Comparison of ENCODE assay signal across 9 mouse cellular contexts in genomic region chr6:90945560-90946230, GRCm38 (mm10). TPM values are rescaled to one million over a fixed set of nuclear protein-coding genes. Genes with fewer than 3 reads are reported as not detected.
DNase-seq lines count a peak whose midpoint lies in the region; ATAC-seq and TF ChIP-seq lines count a peak whose summit lies in the region.
"Had no signal": no experiment of that assay in that cellular context is flagged by ENCODE, and none has a peak within 500 bp of the region (broad histone marks: within the 10 kb centered on the region; RNA-seq: fewer than 3 reads in every experiment).

No protein-coding gene starts in this region.

- H3K36me3 ChIP-seq in MEL (ENCODE audit: control insufficient read depth in 1 of 2, insufficient read depth in 2 of 2, low read length in 2 of 2), result no peaks in the 10 kb centered on the region
- H3K36me3 ChIP-seq in intestine, embryonic 14.5 days (ENCODE audit: control insufficient read depth, insufficient read depth, low read length), result no peaks in the 10 kb centered on the region
- H3K36me3 ChIP-seq: hindbrain, embryonic 15.5 days had no signal

- DNase-seq in cerebellum, adult 9-10 months, result no peak
- peak; percentile 9 for DNase-seq in MEL (ENCODE audit: low read depth, low spot score)
- peak; percentile 67 for DNase-seq in intestine, embryonic 14.5 days (ENCODE audit: low spot score)
- DNase-seq in left cerebral cortex, postnatal 25 days (ENCODE audit: low spot score in 2 of 2), result peak; percentile 68 to 92
- peak; percentile 61 for DNase-seq in telencephalon, adult 2 months (ENCODE audit: low read depth, low spot score)
- DNase-seq in embryo, embryonic 11 days, result no peak

- H3K4me2 ChIP-seq in intestine, embryonic 14.5 days (ENCODE audit: low read length), result no peak overlapping the region
- H3K4me2 ChIP-seq: hindbrain, embryonic 15.5 days had no signal

- no peak for TF ChIP-seq RAD21 in MEL (IDR thresholded peaks at IDR 0.05; ENCODE audit: low read depth, low read length)

- TF ChIP-seq CTCF in MEL (IDR thresholded peaks at IDR 0.05 in 2 of 3, conservative IDR thresholded peaks at IDR 0.05 in 1 of 3; ENCODE audit: control insufficient read depth in 1 of 3, insufficient read depth in 1 of 3, low read depth in 2 of 3, low read length in 3 of 3, poor library complexity in 1 of 3, severe bottlenecking in 1 of 3), result no peak

- 0 out of 2 replicates have a peak, but pooled peaks have one; percentile 37 for ATAC-seq in cerebellum, adult (ENCODE audit: insufficient number of reproducible peaks, low FRiP score, low TSS enrichment)
- ATAC-seq in intestine, embryonic 14.5 days (replicated peaks; ENCODE audit: low FRiP score, low TSS enrichment, low read depth), result peak; percentile 62
- no peak for ATAC-seq in erythroid progenitor cell, adult 5-6 weeks (replicated peaks; ENCODE audit: low FRiP score, poor library complexity, severe bottlenecking)

- intact Hi-C loops in left cerebral cortex, postnatal 25 days (cut with DNase I), result no loop called here

- H3K27ac ChIP-seq in MEL (ENCODE audit: control insufficient read depth, low read depth, low read length), result no peak overlapping the region
- no peak overlapping the region for H3K27ac ChIP-seq in intestine, embryonic 14.5 days (ENCODE audit: low read depth)
- H3K27ac ChIP-seq: hindbrain, embryonic 15.5 days had no signal

- no peak for TF ChIP-seq EP300 in MEL (IDR thresholded peaks at IDR 0.05; ENCODE audit: low read depth in 1 of 2, low read length in 2 of 2)

- H3K27me3 ChIP-seq in MEL (ENCODE audit: control insufficient read depth in 1 of 2, insufficient read depth in 2 of 2, low read length in 2 of 2), result no peaks in the 10 kb centered on the region
- no peaks in the 10 kb centered on the region for H3K27me3 ChIP-seq in intestine, embryonic 14.5 days (replicated peaks; ENCODE audit: control insufficient read depth, insufficient read depth, low read length)
- H3K27me3 ChIP-seq: hindbrain, embryonic 15.5 days had no signal

- H3K4me3 ChIP-seq in MEL (ENCODE audit: control insufficient read depth in 1 of 2, insufficient read depth in 1 of 2, low read depth in 2 of 2, low read length in 2 of 2), result no peak overlapping the region
- no peak overlapping the region for H3K4me3 ChIP-seq in intestine, embryonic 14.5 days (ENCODE audit: low read depth, low read length)
- H3K4me3 ChIP-seq: hindbrain, embryonic 15.5 days had no signal

- 57% methylated on average over 2 of the region's 2 CpGs for WGBS in intestine, embryonic 14.5 days

- H3K9ac ChIP-seq in MEL (ENCODE audit: control insufficient read depth, low read depth, low read length, poor library complexity, severe bottlenecking), result no peak overlapping the region
- H3K9ac ChIP-seq in intestine, embryonic 14.5 days (ENCODE audit: low read length), result no peak overlapping the region
- H3K9ac ChIP-seq: hindbrain, embryonic 15.5 days had no signal

- no peaks in the 10 kb centered on the region for H3K79me2 ChIP-seq in MEL (ENCODE audit: control insufficient read depth, insufficient read depth, low read length, poor library complexity)

- no peaks in the 10 kb centered on the region for H3K9me3 ChIP-seq in MEL (replicated peaks; ENCODE audit: insufficient read depth, low read length)
- H3K9me3 ChIP-seq in intestine, embryonic 14.5 days (ENCODE audit: control insufficient read depth, low read length), result no peaks in the 10 kb centered on the region
- H3K9me3 ChIP-seq: hindbrain, embryonic 15.5 days had no signal

- no peaks in the 10 kb centered on the region for H3K4me1 ChIP-seq in MEL (ENCODE audit: control insufficient read depth in 1 of 2, insufficient read depth in 2 of 2, low read length in 2 of 2)
- H3K4me1 ChIP-seq in intestine, embryonic 14.5 days (replicated peaks; ENCODE audit: control insufficient read depth, insufficient read depth, low read length), result peaks cover 4% of the 10 kb centered on the region

- no peak for TF ChIP-seq POLR2A in MEL (IDR thresholded peaks at IDR 0.05; ENCODE audit: control insufficient read depth in 1 of 2, insufficient read depth in 1 of 2, low read depth in 1 of 2, low read length in 2 of 2, poor library complexity in 1 of 2)

TF ChIP-seq in MEL, 35 proteins besides CTCF, POLR2A, EP300 and RAD21:
- TF ChIP-seq UBTF (IDR thresholded peaks at IDR 0.05; ENCODE audit: borderline replicate concordance, insufficient read depth, low read depth, low read length) (no peak), TBP (IDR thresholded peaks at IDR 0.05; ENCODE audit: low read depth, low read length) (no peak), ZKSCAN1 (IDR thresholded peaks at IDR 0.05; ENCODE audit: low read depth, low read length) (no peak), MAZ (IDR thresholded peaks at IDR 0.05; ENCODE audit: low read depth, low read length) (no peak), CHD1 (IDR thresholded peaks at IDR 0.05; ENCODE audit: low read depth, low read length) (no peak), GABPA (IDR thresholded peaks at IDR 0.05; ENCODE audit: low read depth, low read length) (no peak), ELF1 (IDR thresholded peaks at IDR 0.05; ENCODE audit: low read depth, low read length) (no peak), SMC3 (IDR thresholded peaks at IDR 0.05; ENCODE audit: low read depth, low read length) (no peak), MAX (IDR thresholded peaks at IDR 0.05; ENCODE audit: low read length) (no peak), MYC (IDR thresholded peaks at IDR 0.05; ENCODE audit: low read depth, low read length) (no peak), CHD2 (IDR thresholded peaks at IDR 0.05; ENCODE audit: low read length) (no peak), POLR2AphosphoS5 (IDR thresholded peaks at IDR 0.05; ENCODE audit: borderline replicate concordance, low read depth, low read length) (no peak), USF1 (IDR thresholded peaks at IDR 0.05; ENCODE audit: low read depth, low read length) (no peak), BHLHE40 (IDR thresholded peaks at IDR 0.05; ENCODE audit: borderline replicate concordance, low read depth, low read length) (no peak), HCFC1 (IDR thresholded peaks at IDR 0.05; ENCODE audit: low read depth, low read length) (no peak)

RNA-seq across cellular contexts. Expression of gene Iqsec1, which starts 42.8 kb away (rescaled TPM):
- total RNA-seq in MEL (2012; rRNA removed), result 14.8 and 15.6 TPM in 2 replicates
- polyA plus RNA-seq in MEL (2012; ENCODE audit: insufficient read depth in 1 of 2, insufficient read length in 2 of 2, low read depth in 1 of 2, low replicate concordance in 2 of 2, missing spikeins in 1 of 2), result 10 to 100 TPM; 30.8 to 73.4 TPM
- 12.9 and 13.0 TPM in 2 replicates for polyA plus RNA-seq in intestine, embryonic 14.5 days (2014; fragmentation: Nextera tagmentation; extraction: Ambion mirVana)
- total RNA-seq in left cerebral cortex, postnatal 25 days (2021), result 100 to 1,000 TPM; 317 to 348 TPM
- 88.0 and 89.4 TPM in 2 replicates for total RNA-seq in erythroid progenitor cell, adult 5-6 weeks (2015; ENCODE audit: low replicate concordance)
- 23.0 and 41.4 TPM in 2 replicates for total RNA-seq in erythroid progenitor cell, adult 5-6 weeks (2017; ENCODE audit: low replicate concordance)

Comparison
In these comparisons a context has a peak if more than half of its experiments do, and no peak if none do; other contexts are left out.
1. DNase-seq: peak in MEL (single experiment), intestine, embryonic 14.5 days (single experiment), left cerebral cortex, postnatal 25 days (2 of 2) and telencephalon, adult 2 months (single experiment); none in cerebellum, adult 9-10 months (single experiment) and embryo, embryonic 11 days (single experiment).